Mouse (Mus musculus) brain, embryonic 14.5 days (tissue): ENCODE measurements around the gene Acsf3.

Experiments used
- CTCF ChIP-seq: fragments of 200-500 bp; IDR thresholded peaks from 2 replicates; pipeline ENCODE4 v1.5.1; 2012; ENCODE audit warnings: inconsistent platforms, mild to moderate bottlenecking, moderate library complexity, borderline replicate concordance; ENCODE audit not compliant: insufficient read depth, insufficient read length; ENCODE audit errors: extremely low read depth
- POLR2A ChIP-seq: fragments of 200-500 bp; IDR thresholded peaks from 2 replicates; pipeline ENCODE4 v1.6.1; 2012; ENCODE audit warnings: mild to moderate bottlenecking, inconsistent platforms, borderline replicate concordance; ENCODE audit not compliant: poor library complexity, insufficient read depth, insufficient read length, severe bottlenecking; ENCODE audit errors: extremely low read depth

- no peak for TF ChIP-seq POLR2A
- TF ChIP-seq CTCF: no peak
These were observed 32.6 kb downstream of the Acsf3 start for GRCm38 (mm10) chr8:122807907-122808306.
